Mouse (Mus musculus) olfactory bulb, adult 2 months (tissue): Measurements from ENCODE around the gene Slc22a18.

Source experiments
- CTCF ChIP-seq: fragments of 200-500 bp; IDR thresholded peaks from 2 replicates; pipeline ENCODE4 v1.5.1; 2012; ENCODE audit warnings: low read depth, mild to moderate bottlenecking, low read length, moderate library complexity; ENCODE audit not compliant: insufficient read depth
- POLR2A ChIP-seq: fragments of 200-500 bp; IDR thresholded peaks from 2 replicates; pipeline ENCODE4 v1.6.1; 2012; ENCODE audit warnings: mild to moderate bottlenecking, low read depth, low read length, moderate library complexity; ENCODE audit not compliant: insufficient read depth

DNA sequence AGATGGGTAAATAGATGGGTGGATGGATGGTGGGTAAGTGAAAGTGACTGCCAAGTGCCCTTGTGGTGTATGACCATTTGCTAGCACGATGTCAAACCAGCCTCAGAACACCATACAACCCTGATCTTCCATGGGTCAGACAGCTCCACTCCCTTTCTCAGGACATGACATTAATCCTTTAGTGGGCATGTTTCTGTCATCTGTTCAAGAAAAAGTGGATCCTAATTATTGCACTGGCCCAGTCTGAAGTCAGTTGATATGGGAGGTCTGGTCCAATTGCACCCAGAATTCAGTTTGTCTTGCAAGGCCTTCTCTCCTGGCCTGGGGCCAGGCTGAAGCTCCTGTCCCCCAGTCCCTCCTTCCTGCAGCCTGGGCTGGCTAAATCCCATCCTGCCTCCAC is 34.6 kb upstream of the Slc22a18 start:
- TF ChIP-seq CTCF (no peak), POLR2A (no peak)
